Comparison of ENCODE assay signal across 13 mouse cellular contexts in the genomic region with DNA sequence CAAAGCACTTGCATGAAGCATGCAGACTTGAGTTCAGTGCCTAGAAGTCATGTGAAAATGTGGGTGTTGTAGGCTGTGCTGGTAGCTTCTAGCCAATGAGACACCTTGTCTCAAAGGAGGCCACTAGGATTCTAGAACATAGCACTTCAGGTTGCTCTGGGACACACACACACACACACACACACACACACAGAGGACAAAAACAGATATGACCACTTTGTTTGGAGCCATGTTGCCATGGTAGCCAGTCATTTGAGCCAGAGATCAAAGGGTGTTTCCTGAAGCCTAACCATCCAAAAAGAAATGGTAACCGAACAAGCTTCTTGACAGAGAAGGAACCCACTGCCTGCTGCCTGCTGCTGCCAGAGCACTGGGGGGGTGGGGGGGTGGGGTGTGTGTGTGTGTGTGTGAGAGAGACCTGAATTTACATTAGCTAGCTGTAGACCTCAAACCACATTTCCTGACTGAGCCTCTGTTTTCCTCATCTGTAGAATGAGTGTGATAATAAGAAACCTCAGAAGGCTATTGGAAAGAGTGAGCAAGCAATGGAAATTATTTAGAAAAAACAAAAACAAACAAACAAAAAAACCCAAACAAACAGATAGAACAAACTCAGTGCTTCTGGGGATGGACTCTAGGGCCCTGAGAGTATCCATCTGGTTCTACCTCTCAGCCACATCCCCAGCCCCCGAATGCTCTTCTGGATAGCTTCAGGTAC. TPM values are rescaled to one million over a fixed set of nuclear protein-coding genes. Genes with fewer than 3 reads are reported as not detected.
DNase-seq lines count a peak whose midpoint lies in the region; ATAC-seq and TF ChIP-seq lines count a peak whose summit lies in the region.
"Had no signal": no experiment of that assay in that cellular context is flagged by ENCODE, and none has a peak within 500 bp of the region (broad histone marks: within the 10 kb centered on the region; RNA-seq: fewer than 3 reads in every experiment).

No protein-coding gene starts in this region.

- no peak for TF ChIP-seq CTCF in spleen, adult 2 months (IDR thresholded peaks at IDR 0.05; ENCODE audit: extremely low read depth, insufficient read depth, insufficient read length, insufficient replicate concordance)
- no peak for TF ChIP-seq CTCF in CH12.LX (conservative IDR thresholded peaks at IDR 0.05 in 1 of 2, IDR thresholded peaks at IDR 0.05 in 1 of 2; ENCODE audit: low read depth in 2 of 2, low read length in 2 of 2)

- WGBS in spleen, adult 2 months: 36% methylated on average over 2 of the region's 2 CpGs
- WGBS in hindbrain, embryonic 11.5 days: 48% methylated on average over 2 of the region's 2 CpGs

- H3K4me3 ChIP-seq in spleen, adult 2 months (ENCODE audit: extremely low read depth, insufficient read depth, insufficient read length): no peak overlapping the region
- H3K4me3 ChIP-seq in CH12.LX (replicated peaks in 1 of 3; ENCODE audit: low read depth in 2 of 3, low read length in 2 of 3, poor library complexity in 1 of 3): peak overlapping the region in 1 of 3 experiments; percentile 7
- no peak overlapping the region for H3K4me3 ChIP-seq in hindbrain, embryonic 11.5 days (ENCODE audit: low read depth, low read length)
- H3K4me3 ChIP-seq: hindbrain, embryonic 15.5 days; neural tube, embryonic 12.5 days had no signal

- no peak for ATAC-seq in hindbrain, embryonic 11.5 days (ENCODE audit: low FRiP score)
- ATAC-seq: liver, postnatal 0 days had no signal

- TF ChIP-seq POLR2A in spleen, adult 2 months (IDR thresholded peaks at IDR 0.05; ENCODE audit: low read depth, low read length): no peak
- no peak for TF ChIP-seq POLR2A in CH12.LX (IDR thresholded peaks at IDR 0.05; ENCODE audit: low read depth, low read length)

- DNase-seq in spleen, adult 2 months (ENCODE audit: low read depth in 1 of 2, low spot score in 2 of 2): peak in 1 of 2 experiments; percentile 88
- no peak for DNase-seq in spleen, adult 18-20 months
- DNase-seq in CH12.LX (ENCODE audit: extremely low read depth): peak; percentile 81
- DNase-seq in forelimb bud, embryonic 11.5 days (ENCODE audit: low read depth, low spot score): peak; percentile 12
- DNase-seq in hindbrain, embryonic 11.5 days (ENCODE audit: low spot score): no peak
- DNase-seq in gastrocnemius, postnatal 4 days (ENCODE audit: low spot score in 2 of 2): no peak
- no peak for DNase-seq in frontal cortex, postnatal 36 days (ENCODE audit: low spot score in 2 of 2)
- DNase-seq: cerebellum, adult 9-10 months; heart, adult 18-20 months; liver, postnatal 0 days; midbrain, embryonic 14.5 days had no signal

- H3K9me3 ChIP-seq in CH12.LX (replicated peaks; ENCODE audit: low read length): no peaks in the 10 kb centered on the region
- no peaks in the 10 kb centered on the region for H3K9me3 ChIP-seq in hindbrain, embryonic 11.5 days (ENCODE audit: control insufficient read depth, low read length)
- H3K9me3 ChIP-seq: hindbrain, embryonic 15.5 days; neural tube, embryonic 12.5 days had no signal

- 0 out of 2 replicates have a peak, but pooled peaks cover 6% of the 10 kb centered on the region for H3K79me2 ChIP-seq in CH12.LX (replicated peaks; ENCODE audit: control insufficient read depth, extremely low read depth, insufficient read depth, poor library complexity, severe bottlenecking)

- H3K4me1 ChIP-seq in spleen, adult 2 months (ENCODE audit: control insufficient read depth, insufficient read depth, insufficient read length): peaks cover 54% of the 10 kb centered on the region
- H3K4me1 ChIP-seq in CH12.LX (ENCODE audit: control insufficient read depth in 1 of 2, insufficient read depth in 2 of 2): peaks cover 36 to 86% of the 10 kb centered on the region in 2 experiments
- peaks cover 4% of the 10 kb centered on the region; the same call in 1 of the 2 replicates for H3K4me1 ChIP-seq in hindbrain, embryonic 11.5 days (replicated peaks; ENCODE audit: control insufficient read depth, insufficient read depth, low read length)

- peak; percentile 78 for TF ChIP-seq EP300 in CH12.LX (IDR thresholded peaks at IDR 0.05; ENCODE audit: low read length)

- H3K9ac ChIP-seq in CH12.LX (ENCODE audit: insufficient read depth, low read depth): no peak overlapping the region
- no peak overlapping the region for H3K9ac ChIP-seq in hindbrain, embryonic 11.5 days (ENCODE audit: low read depth, low read length)
- H3K9ac ChIP-seq: hindbrain, embryonic 15.5 days; liver, postnatal 0 days; neural tube, embryonic 12.5 days had no signal

- TF ChIP-seq RAD21 in CH12.LX (IDR thresholded peaks at IDR 0.05; ENCODE audit: low read depth, low read length): no peak; the same call in 1 of the 2 replicates

- H3K36me3 ChIP-seq in spleen, adult 2 months (ENCODE audit: control insufficient read depth, insufficient read depth, low read length): no peaks in the 10 kb centered on the region
- H3K36me3 ChIP-seq in CH12.LX (replicated peaks in 1 of 2; ENCODE audit: control insufficient read depth in 1 of 2, insufficient read depth in 1 of 2, low read length in 1 of 2): peaks cover 0 to 2% of the 10 kb centered on the region in 2 experiments
- no peaks in the 10 kb centered on the region for H3K36me3 ChIP-seq in hindbrain, embryonic 11.5 days (ENCODE audit: control insufficient read depth, insufficient read depth, low read length)
- H3K36me3 ChIP-seq: hindbrain, embryonic 15.5 days; neural tube, embryonic 12.5 days had no signal

- dilution Hi-C loops in CH12.LX (cut with MboI; ENCODE audit: extremely low pct_ligation_motif_present, extremely low pct_unique_long_range_greater_than_20kb, low sequenced_read_pairs): no loop called here

- no peaks in the 10 kb centered on the region for H3K27me3 ChIP-seq in spleen, adult 2 months (ENCODE audit: control insufficient read depth, insufficient read depth, low read length)
- H3K27me3 ChIP-seq in CH12.LX (replicated peaks): peaks cover 16% of the 10 kb centered on the region
- H3K27me3 ChIP-seq in hindbrain, embryonic 11.5 days (ENCODE audit: control insufficient read depth, insufficient read depth, low read length): peaks cover 5% of the 10 kb centered on the region; the same call in 1 of the 2 replicates
- H3K27me3 ChIP-seq: hindbrain, embryonic 15.5 days had no signal

- in situ Hi-C loops in CH12.LX (cut with MboI; ENCODE audit: low pct_ligation_motif_present, low pct_unique_long_range_greater_than_20kb, low sequenced_read_pairs): loop anchor here (10.0 kb wide), 1 partner anchor 51 kb away; a partner anchor contains a TSS

- H3K27ac ChIP-seq in spleen, adult 2 months (ENCODE audit: insufficient read depth, low read length): peak overlapping the region; percentile 77
- peak overlapping the region; percentile 6; the same call in 1 of the 2 replicates for H3K27ac ChIP-seq in CH12.LX (ENCODE audit: insufficient read depth, low read depth)
- no peak overlapping the region for H3K27ac ChIP-seq in hindbrain, embryonic 11.5 days (ENCODE audit: low read depth, low read length)
- H3K27ac ChIP-seq: hindbrain, embryonic 15.5 days; neural tube, embryonic 12.5 days had no signal

- H3K4me2 ChIP-seq in CH12.LX (ENCODE audit: insufficient read depth, low read depth, poor library complexity, severe bottlenecking): peak overlapping the region; percentile 37; the same call in 1 of the 2 replicates
- H3K4me2 ChIP-seq in hindbrain, embryonic 11.5 days (replicated peaks; ENCODE audit: low read depth, low read length): no peak overlapping the region
- H3K4me2 ChIP-seq: hindbrain, embryonic 15.5 days; neural tube, embryonic 12.5 days had no signal

TF ChIP-seq in CH12.LX, 34 proteins besides CTCF, POLR2A, EP300 and RAD21 (continues in another document):
- peak; percentile 58 for TF ChIP-seq JUN (IDR thresholded peaks at IDR 0.05; ENCODE audit: insufficient read depth, low read depth, low read length)
- 0 out of 2 replicates have a peak, but pooled peaks have one; percentile 5 for TF ChIP-seq ELF1 (IDR thresholded peaks at IDR 0.05; ENCODE audit: low read depth, low read length)
- peak; percentile 59; the same call in 1 of the 2 replicates for TF ChIP-seq MXI1 (IDR thresholded peaks at IDR 0.05; ENCODE audit: low read depth, low read length)
- no peak for TF ChIP-seq ZNF384 (IDR thresholded peaks at IDR 0.05; ENCODE audit: low read depth, low read length)
- peak; percentile 30; the same call in 1 of the 2 replicates for TF ChIP-seq IRF4 (IDR thresholded peaks at IDR 0.05; ENCODE audit: low read depth, low read length)
- TF ChIP-seq POLR2AphosphoS2 (IDR thresholded peaks at IDR 0.05; ENCODE audit: low read depth, low read length): no peak
- TF ChIP-seq ETS1 (conservative IDR thresholded peaks at IDR 0.05; ENCODE audit: low read depth, low read length): peak; percentile 72; the same call in 1 of the 2 replicates
- peak; percentile 66 for TF ChIP-seq BHLHE40 (IDR thresholded peaks at IDR 0.05; ENCODE audit: low read depth, low read length)
- peak; percentile 81 for TF ChIP-seq JUND (conservative IDR thresholded peaks at IDR 0.05; ENCODE audit: low read depth, low read length)

RNA-seq across cellular contexts. Expression of a gene that starts 2.6 kb away (rescaled TPM):
- polyA plus RNA-seq in spleen, adult 2 months (2012; rRNA removed): 102 and 108 TPM in 2 replicates
- 20.6 and 20.7 TPM in 2 replicates for total RNA-seq in CH12.LX (2012; rRNA removed)
- total RNA-seq in CH12.LX (2014; rRNA removed): 12.6 and 13.3 TPM in 2 replicates
- polyA plus RNA-seq in CH12.LX (2012; ENCODE audit: insufficient read length, low read depth): 10.8 and 15.6 TPM in 2 replicates
- 27.0 and 32.3 TPM in 2 replicates for polyA plus RNA-seq in hindbrain, embryonic 11.5 days (2014; fragmentation: Nextera tagmentation; extraction: Ambion mirVana)
- 10 to 100 TPM; 25.4 to 26.2 TPM for total RNA-seq in gastrocnemius, postnatal 4 days (2021)

RNA-seq across cellular contexts. Expression of a gene that starts 18.3 kb away (rescaled TPM):
- polyA plus RNA-seq in spleen, adult 2 months (2012; rRNA removed): 0.25 and 0.46 TPM in 2 replicates
- not detected in 2 replicates for total RNA-seq in CH12.LX (2012; rRNA removed)
- not detected in 2 replicates for total RNA-seq in CH12.LX (2014; rRNA removed)
- not detected in 2 replicates for polyA plus RNA-seq in CH12.LX (2012; ENCODE audit: insufficient read length, low read depth)
- 0.59 and 0.88 TPM in 2 replicates for polyA plus RNA-seq in hindbrain, embryonic 11.5 days (2014; fragmentation: Nextera tagmentation; extraction: Ambion mirVana)
- under 1 TPM; 0.64 to 0.70 TPM for total RNA-seq in gastrocnemius, postnatal 4 days (2021)

RNA-seq across cellular contexts. Expression of a gene that starts 21.6 kb away (rescaled TPM):
- 1.5 and 2.6 TPM in 2 replicates for polyA plus RNA-seq in spleen, adult 2 months (2012; rRNA removed)
- 0.25 TPM in 1 of 2 replicates, not detected in the other for total RNA-seq in CH12.LX (2012; rRNA removed)
- not detected in 2 replicates for total RNA-seq in CH12.LX (2014; rRNA removed)
- polyA plus RNA-seq in CH12.LX (2012; ENCODE audit: insufficient read length, low read depth): not detected in 2 replicates
- polyA plus RNA-seq in hindbrain, embryonic 11.5 days (2014; fragmentation: Nextera tagmentation; extraction: Ambion mirVana): 1.4 and 1.9 TPM in 2 replicates
- under 1 TPM; 0.91 to 0.98 TPM for total RNA-seq in gastrocnemius, postnatal 4 days (2021)

RNA-seq across cellular contexts. Expression of a gene that starts 52.3 kb away (rescaled TPM):
- polyA plus RNA-seq in spleen, adult 2 months (2012; rRNA removed): 29.8 and 36.5 TPM in 2 replicates
- 23.8 and 29.0 TPM in 2 replicates for total RNA-seq in CH12.LX (2012; rRNA removed)
- total RNA-seq in CH12.LX (2014; rRNA removed): 6.6 and 8.8 TPM in 2 replicates
- polyA plus RNA-seq in CH12.LX (2012; ENCODE audit: insufficient read length, low read depth): 28.6 and 31.7 TPM in 2 replicates
- 17.6 and 22.8 TPM in 2 replicates for polyA plus RNA-seq in hindbrain, embryonic 11.5 days (2014; fragmentation: Nextera tagmentation; extraction: Ambion mirVana)
- 10 to 100 TPM; 20.4 to 21.0 TPM for total RNA-seq in gastrocnemius, postnatal 4 days (2021)

Comparison
In these comparisons a context has a peak if more than half of its experiments do, and no peak if none do; other contexts are left out.
1. DNase-seq: peak in CH12.LX (single experiment) and forelimb bud, embryonic 11.5 days (single experiment); none in spleen, adult 18-20 months (0 of 2), hindbrain, embryonic 11.5 days (single experiment), gastrocnemius, postnatal 4 days (0 of 2) and frontal cortex, postnatal 36 days (0 of 2).